Mouse (Mus musculus) G1E (cell line): Measurements from ENCODE around the gene Adtrp.

Experiments used
- CTCF ChIP-seq: IDR thresholded peaks from 2 replicates; pipeline ENCODE4 v1.5.1; 2012; ENCODE audit warnings: low read depth, low read length, inconsistent platforms, mixed read lengths
- GATA1 ChIP-seq: IDR thresholded peaks from 2 replicates; pipeline ENCODE4 v1.6.1; 2012; ENCODE audit warnings: borderline replicate concordance, low read length, inconsistent platforms, mixed read lengths
- GATA2 ChIP-seq: IDR thresholded peaks from 2 replicates; pipeline ENCODE4 v1.6.1; 2012; ENCODE audit warnings: low read depth, low read length, inconsistent platforms, borderline replicate concordance
- POLR2AphosphoS5 ChIP-seq: IDR thresholded peaks from 2 replicates; pipeline ENCODE4 v1.6.1; 2012; ENCODE audit warnings: low read depth, low read length, inconsistent platforms; ENCODE audit not compliant: insufficient replicate concordance
- TAL1 ChIP-seq: conservative IDR thresholded peaks from 2 replicates; pipeline ENCODE4 v1.6.1; 2012; ENCODE audit warnings: low read depth, low read length, inconsistent platforms, mixed read lengths

- TF ChIP-seq CTCF (no peak), TAL1 (no peak), GATA2 (no peak), POLR2AphosphoS5 (no peak), GATA1 (no peak)
Observed at GRCm38 (mm10) chr13:41807815-41808214, 39.7 kb downstream of the Adtrp start.
